Mouse (Mus musculus) midbrain, embryonic 11.5 days (tissue): ENCODE measurements at regions not wholly inside any gene's neighbourhood (a gene's known extent, or its start where the extent isn't known, plus 50 kb on each side); places are given as distances from the start of the nearest gene placed in this dataset.
A peak's percentile ranks its signal among the peaks of the same experiment; 100 is the strongest.

Experiments used
- ATAC-seq: fragments of 200-750 bp; cut with Nextera tagmentation; 2 replicates; pipeline ENCODE4 v1.8.0; 2017; ENCODE audit warnings: moderate TSS enrichment, moderate library complexity; ENCODE audit not compliant: low FRiP score
- DNase-seq: peaks from one replicate; pipeline ENCODE4 v3.0.0; 2015; ENCODE audit warnings: low spot score; ENCODE audit errors: missing footprints
- H3K27ac ChIP-seq: fragments of 300-500 bp; sonication (generic); 2 replicates; pipeline ENCODE4 v1.5.1; 2014; ENCODE audit warnings: low read depth, low read length
- H3K27me3 ChIP-seq: fragments of 300-500 bp; sonication (generic); 2 replicates; pipeline ENCODE4 v1.6.1; 2014; ENCODE audit warnings: mild to moderate bottlenecking, low read length, moderate library complexity, mixed read lengths; ENCODE audit not compliant: control insufficient read depth, insufficient read depth
- H3K36me3 ChIP-seq: fragments of 300-500 bp; sonication (generic); 2 replicates; pipeline ENCODE4 v1.6.1; 2014; ENCODE audit warnings: mild to moderate bottlenecking, low read length, moderate library complexity, mixed read lengths; ENCODE audit not compliant: control insufficient read depth, insufficient read depth
- H3K4me1 ChIP-seq: fragments of 300-500 bp; sonication (generic); 2 replicates; pipeline ENCODE4 v1.6.1; 2014; ENCODE audit warnings: low read length; ENCODE audit not compliant: control insufficient read depth, insufficient read depth
- H3K4me2 ChIP-seq: fragments of 300-500 bp; sonication (generic); 2 replicates; pipeline ENCODE4 v1.6.1; 2014; ENCODE audit warnings: mild to moderate bottlenecking, moderate library complexity
- H3K4me3 ChIP-seq: fragments of 300-500 bp; sonication (generic); 2 replicates; pipeline ENCODE4 v1.5.1; 2014; ENCODE audit warnings: low read depth, low read length
- H3K9ac ChIP-seq: fragments of 300-500 bp; sonication (generic); 2 replicates; pipeline ENCODE4 v1.6.1; 2014; ENCODE audit warnings: low read length
- H3K9me3 ChIP-seq: fragments of 300-500 bp; sonication (generic); 2 replicates; pipeline ENCODE4 v1.6.1; 2016; ENCODE audit warnings: low read length; ENCODE audit not compliant: control insufficient read depth
- WGBS: fragments of 180-500 bp; shearing (Covaris S2); extraction: QIAGEN DNeasy Blood & Tissue Kit; methylation state at CpG from one replicate; pipeline ENCODE4 v1.1.7; 2014; 5-methylcytosine and 5-hydroxymethylcytosine counted together

- no peak overlapping the region for H3K4me3 ChIP-seq
- H3K9ac ChIP-seq, result no peak overlapping the region
- no peak overlapping the region for H3K4me2 ChIP-seq
- DNase-seq (no peak), ATAC-seq (no peak)
- H3K36me3 ChIP-seq, result no peaks in the 10 kb centered on the region
- H3K27ac ChIP-seq, result no peak overlapping the region
- H3K9me3 ChIP-seq, result no peaks in the 10 kb centered on the region
- 77% methylated on average over 6 of the region's 6 CpGs for WGBS
- H3K4me1 ChIP-seq, result no peaks in the 10 kb centered on the region
- H3K27me3 ChIP-seq, result no peaks in the 10 kb centered on the region
Observed at GRCm38 (mm10) chr11:38618707-38619106, 1382.9 kb upstream of the Tenm2 start.

- H3K9ac ChIP-seq, result no peak overlapping the region
- H3K27me3 ChIP-seq, result no peaks in the 10 kb centered on the region
- no peaks in the 10 kb centered on the region for H3K36me3 ChIP-seq
- ATAC-seq, result no peak
- no peak overlapping the region for H3K4me2 ChIP-seq
- H3K4me3 ChIP-seq, result no peak overlapping the region
- H3K27ac ChIP-seq, result no peak overlapping the region
- no peaks in the 10 kb centered on the region for H3K4me1 ChIP-seq
- 74% methylated on average over 4 of the region's 4 CpGs for WGBS
- H3K9me3 ChIP-seq, result no peaks in the 10 kb centered on the region
- DNase-seq, result no peak
Observed at GRCm38 (mm10) chr11:38600971-38601370, 1365.2 kb upstream of the Tenm2 start.

- Histone ChIP-seq H3K27ac (no peak overlapping the region), H3K4me3 (no peak overlapping the region), H3K27me3 (no peaks in the 10 kb centered on the region), H3K36me3 (no peaks in the 10 kb centered on the region), H3K9me3 (no peaks in the 10 kb centered on the region), H3K9ac (no peak overlapping the region), H3K4me1 (no peaks in the 10 kb centered on the region), H3K4me2 (no peak overlapping the region)
- ATAC-seq (no peak), DNase-seq (no peak)
- WGBS, result 88% methylated on average over 1 of the region's 1 CpGs
Observed at GRCm38 (mm10) chr11:38568515-38568914, 1332.8 kb upstream of the Tenm2 start.

GRCm38 (mm10) chr11:38543893-38544292, 1308.1 kb upstream of the Tenm2 start:
- H3K27ac ChIP-seq, result no peak overlapping the region
- H3K4me2 ChIP-seq, result no peak overlapping the region
- no peaks in the 10 kb centered on the region for H3K27me3 ChIP-seq
- no peak overlapping the region for H3K4me3 ChIP-seq
- DNase-seq, result no peak
- no peaks in the 10 kb centered on the region for H3K36me3 ChIP-seq
- peak; percentile 70 for ATAC-seq
- no peak overlapping the region for H3K9ac ChIP-seq
- H3K9me3 ChIP-seq, result no peaks in the 10 kb centered on the region
- H3K4me1 ChIP-seq, result no peaks in the 10 kb centered on the region
- WGBS, result 9% methylated on average over 8 of the region's 8 CpGs

- no peaks in the 10 kb centered on the region for H3K9me3 ChIP-seq
- no peaks in the 10 kb centered on the region for H3K27me3 ChIP-seq
- no peak for DNase-seq
- no peak overlapping the region for H3K4me3 ChIP-seq
- no peaks in the 10 kb centered on the region for H3K4me1 ChIP-seq
- no peak overlapping the region for H3K27ac ChIP-seq
- ATAC-seq, result no peak
- no peak overlapping the region for H3K9ac ChIP-seq
- WGBS, result 92% methylated on average over 2 of the region's 2 CpGs
- H3K4me2 ChIP-seq, result no peak overlapping the region
- no peaks in the 10 kb centered on the region for H3K36me3 ChIP-seq
Observed at GRCm38 (mm10) chr11:38540097-38540496, 1304.3 kb upstream of the Tenm2 start.

- Histone ChIP-seq H3K27ac (no peak overlapping the region), H3K4me2 (no peak overlapping the region), H3K4me1 (no peaks in the 10 kb centered on the region), H3K9me3 (no peaks in the 10 kb centered on the region), H3K4me3 (no peak overlapping the region), H3K9ac (no peak overlapping the region), H3K27me3 (no peaks in the 10 kb centered on the region), H3K36me3 (no peaks in the 10 kb centered on the region)
- 71% methylated on average over 2 of the region's 2 CpGs for whole genome bisulfite sequencing
- ATAC-seq (no peak), DNase-seq (no peak)
Observed at GRCm38 (mm10) chr11:38532282-38532681, 1296.5 kb upstream of the Tenm2 start.

GRCm38 (mm10) chr11:38509676-38510075, 1273.9 kb upstream of the Tenm2 start:
- no peaks in the 10 kb centered on the region for H3K4me1 ChIP-seq
- no peak overlapping the region for H3K9ac ChIP-seq
- DNase-seq, result no peak
- no peak overlapping the region for H3K27ac ChIP-seq
- no peaks in the 10 kb centered on the region for H3K9me3 ChIP-seq
- WGBS, result 87% methylated on average over 4 of the region's 4 CpGs
- no peak for ATAC-seq
- no peaks in the 10 kb centered on the region for H3K27me3 ChIP-seq
- H3K4me2 ChIP-seq, result no peak overlapping the region
- no peak overlapping the region for H3K4me3 ChIP-seq
- no peaks in the 10 kb centered on the region for H3K36me3 ChIP-seq

GRCm38 (mm10) chr11:38464239-38464596, 1228.5 kb upstream of the Tenm2 start:
- no peaks in the 10 kb centered on the region for H3K27me3 ChIP-seq
- WGBS, result 92% methylated on average over 2 of the region's 2 CpGs
- H3K36me3 ChIP-seq, result no peaks in the 10 kb centered on the region
- H3K4me2 ChIP-seq, result no peak overlapping the region
- H3K4me1 ChIP-seq, result no peaks in the 10 kb centered on the region; the same call in 1 of the 2 replicates
- H3K9ac ChIP-seq, result no peak overlapping the region
- no peak overlapping the region for H3K4me3 ChIP-seq
- DNase-seq (no peak), ATAC-seq (no peak)
- H3K27ac ChIP-seq, result no peak overlapping the region
- H3K9me3 ChIP-seq, result no peaks in the 10 kb centered on the region

- H3K4me1 ChIP-seq, result no peaks in the 10 kb centered on the region; the same call in 1 of the 2 replicates
- no peak for DNase-seq
Observed at GRCm38 (mm10) chr11:38463568-38464238, 1227.9 kb upstream of the Tenm2 start.

More at GRCm38 (mm10) chr11:38463568-38464238, 1227.9 kb upstream of the Tenm2 start:
- Histone ChIP-seq H3K9ac (no peak overlapping the region), H3K36me3 (no peaks in the 10 kb centered on the region), H3K27ac (no peak overlapping the region), H3K4me2 (no peak overlapping the region), H3K9me3 (no peaks in the 10 kb centered on the region), H3K27me3 (no peaks in the 10 kb centered on the region), H3K4me3 (no peak overlapping the region)
- 84% methylated on average over 4 of the region's 4 CpGs for WGBS
- ATAC-seq, result no peak
